Mouse (Mus musculus): ENCODE measurements at regions not wholly inside any gene's neighbourhood (a gene's known extent, or its start where the extent isn't known, plus 50 kb on each side); places are given as distances from the start of the nearest gene placed in this dataset.

DNA sequence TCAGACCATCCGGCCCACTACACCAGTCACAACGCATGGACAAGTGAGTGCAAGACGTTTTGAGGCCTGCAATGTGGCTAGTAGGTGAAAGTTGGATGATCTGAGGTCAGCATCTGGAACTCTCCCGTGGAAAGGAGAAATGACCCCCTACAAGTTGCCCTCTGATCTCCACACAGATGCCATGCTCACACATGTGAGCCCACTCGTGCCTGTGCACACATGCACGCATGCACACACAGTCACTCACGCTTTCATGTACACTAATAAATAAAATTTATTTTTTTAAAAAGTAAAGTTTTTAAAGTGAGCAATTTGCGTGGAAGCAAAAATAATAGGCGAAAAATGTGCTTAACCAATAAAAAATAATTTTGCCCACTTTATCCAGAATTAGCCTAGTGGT is 147.5 kb upstream of the Jade1 start:
- TF ChIP-seq POLR2A (IDR thresholded peaks at IDR 0.05; ENCODE audit: insufficient read depth, low read depth, low read length) = no peak
- TF ChIP-seq CTCF (IDR thresholded peaks at IDR 0.05; ENCODE audit: insufficient read depth, low read depth, low read length) = no peak
